Mouse (Mus musculus) forebrain, postnatal 0 days (tissue): ENCODE results near the gene Grasp. TPM values are rescaled to one million over a fixed set of nuclear protein-coding genes. Genes with fewer than 3 reads are reported as not detected.

Experiments
- ATAC-seq: fragments of 200-750 bp; cut with Nextera tagmentation; 2 replicates; pipeline ENCODE4 v1.8.0; 2017; ENCODE audit warnings: mild to moderate bottlenecking, moderate library complexity
- DNase-seq: peaks from one replicate; pipeline ENCODE4 v3.0.0-alpha.2; 2015
- H3K27ac ChIP-seq: fragments of 300-500 bp; sonication (generic); 2 replicates; pipeline ENCODE4 v1.5.1; 2014; ENCODE audit warnings: low read depth, mild to moderate bottlenecking, antibody characterized with exemption, low read length, moderate library complexity, mixed read lengths
- H3K27me3 ChIP-seq: fragments of 300-500 bp; sonication (generic); 2 replicates; pipeline ENCODE4 v1.6.1; 2014; ENCODE audit warnings: mild to moderate bottlenecking, low read length, mixed read lengths; ENCODE audit not compliant: insufficient read depth
- H3K36me3 ChIP-seq: fragments of 300-500 bp; sonication (generic); 2 replicates; pipeline ENCODE4 v1.6.1; 2014; ENCODE audit warnings: mild to moderate bottlenecking, moderate library complexity; ENCODE audit not compliant: insufficient read depth
- H3K4me1 ChIP-seq: fragments of 300-500 bp; sonication (generic); 2 replicates; pipeline ENCODE4 v1.6.1; 2014; ENCODE audit warnings: antibody characterized with exemption; ENCODE audit not compliant: insufficient read depth
- H3K4me2 ChIP-seq: fragments of 300-500 bp; sonication (generic); 2 replicates; pipeline ENCODE4 v1.6.1; 2014; ENCODE audit warnings: low read depth, mild to moderate bottlenecking, moderate library complexity
- H3K4me3 ChIP-seq: fragments of 300-500 bp; sonication (generic); 2 replicates; pipeline ENCODE4 v1.5.1; 2014; ENCODE audit warnings: low read depth, low read length, mixed read lengths
- H3K9ac ChIP-seq: fragments of 300-500 bp; sonication (generic); 2 replicates; pipeline ENCODE4 v1.6.1; 2014; ENCODE audit warnings: mild to moderate bottlenecking
- H3K9me3 ChIP-seq: fragments of 300-500 bp; sonication (generic); 2 replicates; pipeline ENCODE4 v1.6.1; 2016; ENCODE audit warnings: low read length
- CTCF ChIP-seq: sonication (generic); IDR thresholded peaks from 2 replicates; pipeline ENCODE4 v1.5.1; 2016; ENCODE audit warnings: antibody characterized with exemption, control low read depth, low read depth
- WGBS: fragments of 180-500 bp; shearing (Covaris S2); extraction: QIAGEN DNeasy Blood & Tissue Kit; methylation state at CpG from one replicate; pipeline ENCODE4 v1.1.7; 2014; 5-methylcytosine and 5-hydroxymethylcytosine counted together
- polyA plus RNA-seq: library from polyadenylated mRNA; unstranded; fragments of >200 nt; fragmentation: Nextera tagmentation; extraction: Ambion mirVana; gene quantifications from 2 replicates; pipeline ENCODE4 v1.2.1, GENCODE M21; 2015
- total RNA-seq: library from RNA; depleted of rRNA; stranded (reverse); fragments of >200 nt; gene quantifications from 2 replicates; pipeline ENCODE4 v1.2.3, GENCODE M21; 2014

The Grasp gene
- total and polyA plus RNA-seq, 2 experiments from 2014 or later = 3.3 to 11.1 TPM

- peak overlapping the region; percentile 41; the same call in 1 of the 2 replicates for H3K9ac ChIP-seq
- TF ChIP-seq CTCF = peak; percentile 94
- no peaks in the 10 kb centered on the region for H3K36me3 ChIP-seq
- H3K9me3 ChIP-seq = no peaks in the 10 kb centered on the region
- H3K27me3 ChIP-seq = no peaks in the 10 kb centered on the region; the same call in 1 of the 2 replicates
- H3K4me1 ChIP-seq = peaks cover 2% of the 10 kb centered on the region; the same call in 1 of the 2 replicates
- H3K27ac ChIP-seq = no peak overlapping the region
- peak overlapping the region; percentile 56 for H3K4me2 ChIP-seq
- H3K4me3 ChIP-seq = peak overlapping the region; percentile 27
- ATAC-seq = peak; percentile 90
- WGBS = 7% methylated on average over 10 of the region's 10 CpGs
- DNase-seq = peak; percentile 93
These were observed 16.8 kb downstream of the Grasp start for GRCm38 (mm10) chr15:101240799-101241204.

DNA sequence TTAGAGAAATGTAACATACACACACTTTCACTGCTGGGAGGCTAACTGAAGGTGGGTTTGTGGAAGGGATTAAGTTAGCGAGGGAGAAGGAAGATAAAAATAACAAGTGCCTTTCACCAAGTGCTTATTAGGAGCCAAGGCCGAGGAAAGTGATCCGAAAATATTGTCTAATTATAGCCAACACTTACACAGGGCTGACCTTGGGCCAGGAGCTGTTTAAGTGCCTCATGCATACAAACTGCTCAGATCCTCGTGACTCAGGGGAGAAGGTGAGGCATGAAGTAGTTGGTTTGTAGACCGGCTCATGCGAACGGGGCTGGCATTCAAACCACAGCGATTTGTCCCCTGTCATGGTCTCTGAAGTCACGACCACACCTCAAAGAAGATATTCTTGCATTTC lies 17.2 kb downstream of the Grasp start:
- WGBS = 56% methylated on average over 9 of the region's 9 CpGs
- H3K36me3 ChIP-seq = no peaks in the 10 kb centered on the region
- peak overlapping the region; percentile 27; the same call in 1 of the 2 replicates for H3K4me3 ChIP-seq
- H3K9me3 ChIP-seq = no peaks in the 10 kb centered on the region
- ATAC-seq (no peak), DNase-seq (no peak)
- no peak for TF ChIP-seq CTCF
- peak overlapping the region; percentile 56 for H3K4me2 ChIP-seq
- peak overlapping the region; percentile 41; the same call in 1 of the 2 replicates for H3K9ac ChIP-seq
- peaks cover 4% of the 10 kb centered on the region; the same call in 1 of the 2 replicates for H3K4me1 ChIP-seq
- no peaks in the 10 kb centered on the region; the same call in 1 of the 2 replicates for H3K27me3 ChIP-seq
- H3K27ac ChIP-seq = no peak overlapping the region

DNA sequence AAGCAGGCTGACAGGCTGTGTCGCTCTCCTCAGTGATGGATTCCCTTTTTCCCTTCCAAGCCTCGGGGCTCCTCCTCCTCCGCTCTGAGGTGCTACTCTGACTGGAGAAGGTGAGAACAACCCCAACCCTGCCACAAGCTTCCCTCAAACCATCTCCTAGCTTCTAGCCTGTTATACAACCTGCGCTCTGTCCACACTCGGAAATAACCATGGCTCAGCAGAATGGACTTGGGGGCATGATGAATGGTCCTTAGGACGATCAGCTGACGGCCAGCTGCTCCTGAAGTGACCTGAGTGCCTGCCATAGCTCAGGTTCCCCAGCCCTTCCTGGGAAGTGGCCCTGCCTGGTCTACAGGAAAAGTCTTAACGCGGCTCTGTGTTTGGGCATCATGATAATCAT lies 17.9 kb downstream of the Grasp start:
- Histone ChIP-seq H3K27me3 (no peaks in the 10 kb centered on the region; the same call in 1 of the 2 replicates), H3K4me2 (no peak overlapping the region), H3K27ac (no peak overlapping the region), H3K9ac (no peak overlapping the region), H3K4me1 (peaks cover 5% of the 10 kb centered on the region; the same call in 1 of the 2 replicates), H3K4me3 (no peak overlapping the region), H3K9me3 (no peaks in the 10 kb centered on the region), H3K36me3 (no peaks in the 10 kb centered on the region)
- no peak for TF ChIP-seq CTCF
- no peak for DNase-seq
- 82% methylated on average over 9 of the region's 9 CpGs for WGBS
- no peak for ATAC-seq

DNA sequence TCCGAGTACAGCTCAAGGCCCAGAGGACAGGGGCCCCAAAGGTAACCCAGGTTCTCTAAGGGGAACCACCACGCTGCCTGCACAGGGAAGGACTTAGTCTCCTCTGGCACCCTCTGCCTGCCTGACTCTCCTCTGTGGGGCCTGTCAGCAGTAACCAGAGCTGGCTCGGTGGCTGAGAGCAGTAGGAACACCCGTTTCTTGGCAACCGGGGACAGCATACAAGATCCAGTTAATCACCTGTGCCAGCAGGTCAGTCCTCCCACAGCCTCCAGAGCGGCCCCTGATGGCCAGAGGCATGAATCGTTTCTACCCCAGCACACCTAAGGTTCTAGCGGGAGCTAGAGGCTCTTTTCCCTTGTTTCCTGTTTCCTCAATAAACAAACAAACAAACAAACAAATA lies 18.7 kb downstream of the Grasp start:
- WGBS = 23% methylated on average over 8 of the region's 8 CpGs
- Histone ChIP-seq H3K9me3 (no peaks in the 10 kb centered on the region), H3K4me3 (no peak overlapping the region), H3K27me3 (no peaks in the 10 kb centered on the region; the same call in 1 of the 2 replicates), H3K36me3 (no peaks in the 10 kb centered on the region), H3K9ac (no peak overlapping the region), H3K4me1 (peaks cover 9% of the 10 kb centered on the region; the same call in 1 of the 2 replicates), H3K27ac (no peak overlapping the region), H3K4me2 (no peak overlapping the region)
- DNase-seq (no peak), ATAC-seq (no peak)
- TF ChIP-seq CTCF = peak; percentile 29; the same call in 1 of the 2 replicates

DNA sequence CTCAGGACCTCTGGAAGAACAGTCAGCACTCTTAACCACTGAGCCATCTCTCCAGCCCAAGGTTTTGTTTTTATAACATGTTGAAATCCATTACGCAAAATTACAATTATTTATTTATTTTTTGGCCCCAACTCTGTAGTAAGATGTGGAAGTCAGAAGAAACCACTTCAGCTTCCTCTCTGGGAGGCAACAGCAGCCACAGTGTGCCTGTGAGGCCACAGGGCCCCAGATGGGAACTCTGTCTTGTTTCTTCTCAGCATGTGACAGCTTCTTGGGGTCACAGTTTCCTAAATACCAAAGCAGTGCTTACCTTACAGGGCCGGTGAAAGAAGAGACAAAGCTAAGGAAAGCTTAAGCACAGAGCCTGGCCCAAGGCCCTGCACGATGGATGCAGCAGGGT lies 20.0 kb downstream of the Grasp start:
- Histone ChIP-seq H3K9me3 (no peaks in the 10 kb centered on the region), H3K9ac (no peak overlapping the region), H3K4me2 (no peak overlapping the region), H3K36me3 (no peaks in the 10 kb centered on the region), H3K27me3 (no peaks in the 10 kb centered on the region; the same call in 1 of the 2 replicates), H3K4me3 (no peak overlapping the region), H3K4me1 (peaks cover 9% of the 10 kb centered on the region; the same call in 1 of the 2 replicates), H3K27ac (no peak overlapping the region)
- DNase-seq (no peak), ATAC-seq (no peak)
- no peak for TF ChIP-seq CTCF
- 68% methylated on average over 3 of the region's 3 CpGs for WGBS

- Histone ChIP-seq H3K36me3 (no peaks in the 10 kb centered on the region), H3K9ac (peak overlapping the region; percentile 63), H3K9me3 (no peaks in the 10 kb centered on the region), H3K27me3 (no peaks in the 10 kb centered on the region), H3K4me3 (peak overlapping the region; percentile 52), H3K27ac (peak overlapping the region; percentile 74), H3K4me2 (peak overlapping the region; percentile 63), H3K4me1 (peaks cover 9% of the 10 kb centered on the region; the same call in 1 of the 2 replicates)
- DNase-seq (peak; percentile 98), ATAC-seq (peak; percentile 100)
- peak; percentile 43 for TF ChIP-seq CTCF
- 2% methylated on average over 56 of the region's 56 CpGs for WGBS
These were observed 22.5 kb downstream of the Grasp start for GRCm38 (mm10) chr15:101246231-101247154.

DNA sequence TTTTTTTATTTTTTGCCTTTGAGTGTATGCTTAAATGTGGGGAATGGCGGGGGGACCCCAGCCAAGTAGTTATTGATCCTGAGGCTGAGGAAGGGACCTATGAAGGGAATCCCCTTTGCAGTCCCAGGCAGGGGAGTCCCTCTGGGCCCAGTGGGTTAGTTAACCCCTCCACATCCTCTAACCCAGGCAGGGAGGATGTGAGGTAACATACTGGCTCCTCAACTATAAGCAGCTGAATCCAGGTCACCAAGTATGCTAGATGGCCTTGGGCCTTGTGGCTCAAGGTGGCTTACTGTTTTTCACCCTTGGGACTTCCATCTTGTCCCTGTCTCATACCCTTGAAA lies 23.1 kb downstream of the Grasp start:
- H3K9ac ChIP-seq = no peak overlapping the region
- H3K4me1 ChIP-seq = peaks cover 9% of the 10 kb centered on the region; the same call in 1 of the 2 replicates
- WGBS = 93% methylated on average over 1 of the region's 1 CpGs
- no peaks in the 10 kb centered on the region for H3K27me3 ChIP-seq
- H3K4me3 ChIP-seq = peak overlapping the region; percentile 52; the same call in 1 of the 2 replicates
- no peaks in the 10 kb centered on the region for H3K36me3 ChIP-seq
- no peaks in the 10 kb centered on the region for H3K9me3 ChIP-seq
- H3K4me2 ChIP-seq = peak overlapping the region; percentile 63
- DNase-seq = no peak
- no peak overlapping the region for H3K27ac ChIP-seq
- no peak for TF ChIP-seq CTCF
- no peak for ATAC-seq
